Mouse (Mus musculus) liver, embryonic 14.5 days (tissue): ENCODE results near the gene Stim1. TPM values are rescaled to one million over a fixed set of nuclear protein-coding genes. Genes with fewer than 3 reads are reported as not detected.

Source experiments
- ATAC-seq: fragments of 200-750 bp; cut with Nextera tagmentation; 2 replicates; pipeline ENCODE4 v1.8.0; 2017; ENCODE audit warnings: moderate number of reproducible peaks, mild to moderate bottlenecking, moderate library complexity; ENCODE audit not compliant: insufficient read depth
- DNase-seq, 3 experiments: peaks; one replicate each; pipeline ENCODE4 v3.0.0-alpha.2; 2012 to 2013; ENCODE audit warnings: low read depth in 3 of 3, low spot score in 3 of 3
- H3K27ac ChIP-seq: fragments of 300-500 bp; sonication (generic); 2 replicates; pipeline ENCODE4 v1.5.1; 2014; ENCODE audit warnings: moderate library complexity, mild to moderate bottlenecking, control low read depth, inconsistent platforms
- H3K27me3 ChIP-seq: fragments of 300-500 bp; sonication (generic); 2 replicates; pipeline ENCODE4 v1.6.1; 2014; ENCODE audit warnings: mild to moderate bottlenecking, low read length, moderate library complexity; ENCODE audit not compliant: control insufficient read depth, insufficient read depth
- H3K36me3 ChIP-seq: fragments of 300-500 bp; sonication (generic); replicated peaks from 2 replicates; pipeline ENCODE4 v1.6.1; 2014; ENCODE audit warnings: low read depth; ENCODE audit not compliant: control insufficient read depth, insufficient read depth
- H3K4me1 ChIP-seq, 2 experiments: fragments of 200-500 bp in 1 of 2; fragments of 300-500 bp in 1 of 2; sonication (generic) in 1 of 2; replicated peaks; 2 replicates each; pipeline ENCODE4 v1.6.1; 2012 to 2014; ENCODE audit warnings: antibody characterized with exemption in 1 of 2, inconsistent platforms in 1 of 2, low read length in 1 of 2; ENCODE audit not compliant: control insufficient read depth in 2 of 2, insufficient read depth in 2 of 2
- H3K4me2 ChIP-seq: fragments of 300-500 bp; sonication (generic); 2 replicates; pipeline ENCODE4 v1.6.1; 2014; ENCODE audit warnings: low read depth, mild to moderate bottlenecking, control low read depth, moderate library complexity
- H3K4me3 ChIP-seq, 2 experiments: fragments of 200-500 bp in 1 of 2; fragments of 300-500 bp in 1 of 2; sonication (generic) in 1 of 2; 2 replicates each; pipeline ENCODE4 v1.5.1; 2012 to 2014; ENCODE audit warnings: low read depth in 2 of 2, low read length in 2 of 2, mild to moderate bottlenecking in 2 of 2, control low read depth in 1 of 2, inconsistent platforms in 1 of 2, moderate library complexity in 1 of 2; ENCODE audit not compliant: insufficient read depth in 1 of 2
- H3K9ac ChIP-seq: fragments of 300-500 bp; sonication (generic); replicated peaks from 2 replicates; pipeline ENCODE4 v1.6.1; 2014; ENCODE audit warnings: mild to moderate bottlenecking, control low read depth, moderate library complexity
- H3K9me3 ChIP-seq: fragments of 300-500 bp; sonication (generic); 2 replicates; pipeline ENCODE4 v1.6.1; 2016; ENCODE audit warnings: low read length, mixed read lengths; ENCODE audit not compliant: control insufficient read depth
- CTCF ChIP-seq: IDR thresholded peaks from 2 replicates; pipeline ENCODE4 v1.5.1; 2016; ENCODE audit warnings: antibody characterized with exemption, low read depth, control low read depth
- EP300 ChIP-seq: IDR thresholded peaks from 2 replicates; pipeline ENCODE4 v1.6.1; 2016; ENCODE audit warnings: antibody characterized with exemption, low read depth
- WGBS: fragments of 180-500 bp; shearing (Covaris S2); extraction: QIAGEN DNeasy Blood & Tissue Kit; methylation state at CpG from one replicate; pipeline ENCODE4 v1.1.7; 2014; ENCODE audit not compliant: insufficient replicate concordance; 5-methylcytosine and 5-hydroxymethylcytosine counted together
- polyA plus RNA-seq, 2 experiments: library from polyadenylated mRNA; depleted of rRNA in 1 of 2; stranded (reverse) in 1 of 2; unstranded in 1 of 2; fragments of >200 nt; fragmentation: Nextera tagmentation in 1 of 2; extraction: Ambion mirVana in 1 of 2; gene quantifications; 2 replicates each; pipeline versions ENCODE4 v1.2.1 to v1.2.3; 2012 to 2014

The Stim1 gene
- polyA plus RNA-seq, 2 experiments, result 7.9 to 9.3 TPM

- TF ChIP-seq CTCF (no peak), EP300 (no peak)
Observed at GRCm38 (mm10) chr7:102440822-102441656, 173.4 kb downstream of the Stim1 start.

GRCm38 (mm10) chr7:102441657-102442391, 174.2 kb downstream of the Stim1 start, which contains the start of gene Rrm1:
Gene Rrm1, plus strand, starts transcription at chr7:102441695.
- Histone ChIP-seq H3K27me3 (no peaks in the 10 kb centered on the region), H3K4me3 (peak within 1 kb of the TSS; percentile 74 to 95), H3K9me3 (no peaks in the 10 kb centered on the region), H3K36me3 (peaks cover 28% of the 10 kb centered on the region), H3K27ac (peak within 1 kb of the TSS; percentile 79), H3K4me2 (peak within 1 kb of the TSS; percentile 99), H3K4me1 (peaks cover 9 to 15% of the 10 kb centered on the region in 2 experiments; a peak in 3 of 4 replicates), H3K9ac (peak within 1 kb of the TSS; percentile 90)
- ATAC-seq (peak; percentile 90), DNase-seq (peak; percentile 96 to 97 (median 96))
- WGBS, result under 1% methylated on average over 56 of the region's 56 CpGs
- TF ChIP-seq CTCF, result no peak
- peak; percentile 47 for TF ChIP-seq EP300

More at GRCm38 (mm10) chr7:102440822-102441656, 173.4 kb downstream of the Stim1 start:
- Histone ChIP-seq H3K4me3 (peak overlapping the region; percentile 74 to 95), H3K9ac (peak overlapping the region; percentile 43), H3K9me3 (no peaks in the 10 kb centered on the region), H3K36me3 (peaks cover 20% of the 10 kb centered on the region), H3K27me3 (no peaks in the 10 kb centered on the region), H3K27ac (peak overlapping the region; percentile 46), H3K4me1 (peaks cover 9 to 15% of the 10 kb centered on the region in 2 experiments; a peak in 3 of 4 replicates), H3K4me2 (peak overlapping the region; percentile 99)
- no peak for DNase-seq
- no peak for ATAC-seq
- WGBS, result 43% methylated on average over 15 of the region's 15 CpGs

DNA sequence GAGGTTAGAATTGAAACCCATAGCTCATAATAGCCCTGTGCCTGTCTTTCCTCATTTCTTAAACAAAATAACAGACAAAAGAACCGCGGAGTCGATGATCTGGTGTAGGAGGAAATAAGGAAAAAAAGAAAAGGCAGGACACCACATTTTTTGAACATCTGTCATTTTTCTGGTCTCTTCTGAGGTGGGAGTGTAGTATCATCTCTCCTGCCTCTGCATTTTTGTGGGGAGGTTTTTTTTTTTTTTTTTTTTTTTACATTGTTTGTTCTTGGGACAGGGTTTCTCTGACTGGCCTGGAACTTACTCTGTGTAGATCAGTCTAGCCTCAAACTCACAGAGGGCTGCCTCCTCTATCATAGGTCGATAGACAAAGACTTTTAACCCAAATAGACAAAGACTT, 174.8 kb downstream of the Stim1 start:
- Histone ChIP-seq H3K27me3 (no peaks in the 10 kb centered on the region), H3K27ac (peak overlapping the region; percentile 79), H3K36me3 (peaks cover 34% of the 10 kb centered on the region), H3K4me1 (peaks cover 9 to 15% of the 10 kb centered on the region in 2 experiments; a peak in 3 of 4 replicates), H3K4me3 (peak overlapping the region; percentile 74 to 95), H3K9me3 (no peaks in the 10 kb centered on the region), H3K9ac (peak overlapping the region; percentile 90), H3K4me2 (peak overlapping the region; percentile 99)
- no peak for ATAC-seq
- 2% methylated on average over 4 of the region's 4 CpGs for WGBS
- no peak for DNase-seq
- TF ChIP-seq EP300, result no peak
- no peak for TF ChIP-seq CTCF

- H3K27ac ChIP-seq, result peak overlapping the region; percentile 67
- ATAC-seq (peak; percentile 66), DNase-seq (peak; percentile 68 to 75 (median 71))
- peaks cover 47% of the 10 kb centered on the region for H3K36me3 ChIP-seq
- peaks cover 9 to 15% of the 10 kb centered on the region in 2 experiments; a peak in 3 of 4 replicates for H3K4me1 ChIP-seq
- WGBS, result 15% methylated on average over 2 of the region's 2 CpGs
- TF ChIP-seq CTCF, result no peak
- TF ChIP-seq EP300, result peak; percentile 54; the same call in 1 of the 2 replicates
- peak overlapping the region; percentile 74 to 91 for H3K4me3 ChIP-seq
- H3K9me3 ChIP-seq, result no peaks in the 10 kb centered on the region
- peak overlapping the region; percentile 99 for H3K4me2 ChIP-seq
- H3K27me3 ChIP-seq, result no peaks in the 10 kb centered on the region
- peak overlapping the region; percentile 77 for H3K9ac ChIP-seq
Observed at GRCm38 (mm10) chr7:102444301-102444700, 176.7 kb downstream of the Stim1 start.

GRCm38 (mm10) chr7:102446438-102446837, 178.8 kb downstream of the Stim1 start:
- no peak overlapping the region for H3K9ac ChIP-seq
- H3K4me3 ChIP-seq, result no peak overlapping the region
- no peaks in the 10 kb centered on the region for H3K9me3 ChIP-seq
- no peak for ATAC-seq
- H3K27me3 ChIP-seq, result no peaks in the 10 kb centered on the region
- peaks cover 6 to 11% of the 10 kb centered on the region in 2 experiments; a peak in 3 of 4 replicates for H3K4me1 ChIP-seq
- H3K27ac ChIP-seq, result no peak overlapping the region
- 91% methylated on average over 9 of the region's 9 CpGs for WGBS
- H3K4me2 ChIP-seq, result no peak overlapping the region
- H3K36me3 ChIP-seq, result peaks cover 67% of the 10 kb centered on the region
- no peak for DNase-seq
- no peak for TF ChIP-seq CTCF
- no peak for TF ChIP-seq EP300
